Mouse (Mus musculus) liver, adult 2 months (tissue): ENCODE results near the gene H2-Ab1. TPM values are rescaled to one million over a fixed set of nuclear protein-coding genes. Genes with fewer than 3 reads are reported as not detected.

Experiments used
- DNase-seq: peaks from one replicate; pipeline ENCODE4 v3.0.0-alpha.2; 2011; ENCODE audit warnings: low read depth, low spot score; ENCODE audit errors: extremely low read depth
- H3K27ac ChIP-seq: fragments of 200-500 bp; replicated peaks from 2 replicates; pipeline ENCODE4 v1.5.1; 2012; ENCODE audit warnings: low read depth, mild to moderate bottlenecking, control low read depth, inconsistent platforms, low read length; ENCODE audit not compliant: insufficient read depth
- H3K27me3 ChIP-seq: fragments of 200-500 bp; 2 replicates; pipeline ENCODE4 v1.6.1; 2012; ENCODE audit warnings: mild to moderate bottlenecking, moderate library complexity, low read length, inconsistent platforms; ENCODE audit not compliant: control insufficient read depth, insufficient read depth
- H3K36me3 ChIP-seq: fragments of 200-500 bp; 2 replicates; pipeline ENCODE4 v1.6.1; 2012; ENCODE audit warnings: low read length, inconsistent platforms; ENCODE audit not compliant: control insufficient read depth, insufficient read depth
- H3K4me1 ChIP-seq: fragments of 200-500 bp; 2 replicates; pipeline ENCODE4 v1.6.1; 2011; ENCODE audit warnings: low read length; ENCODE audit not compliant: control insufficient read depth, insufficient read depth
- H3K4me3 ChIP-seq: fragments of 200-500 bp; 2 replicates; pipeline ENCODE4 v1.5.1; 2011; ENCODE audit warnings: low read depth, mild to moderate bottlenecking, control low read depth, low read length, moderate library complexity; ENCODE audit not compliant: insufficient read depth
- H3K79me2 ChIP-seq: fragments of 200-500 bp; 2 replicates; pipeline ENCODE4 v1.6.1; 2012; ENCODE audit warnings: inconsistent platforms, mild to moderate bottlenecking, low read length, moderate library complexity; ENCODE audit not compliant: control insufficient read depth, insufficient read depth
- H3K9ac ChIP-seq: fragments of 200-500 bp; 2 replicates; pipeline ENCODE4 v1.6.1; 2012; ENCODE audit warnings: low read depth, mild to moderate bottlenecking, control low read depth, inconsistent platforms, low read length
- CTCF ChIP-seq: fragments of 200-500 bp; IDR thresholded peaks from 2 replicates; pipeline ENCODE4 v1.5.1; 2011; ENCODE audit warnings: low read depth, low read length, control low read depth
- POLR2A ChIP-seq: fragments of 200-500 bp; IDR thresholded peaks from 2 replicates; pipeline ENCODE4 v1.6.1; 2011; ENCODE audit warnings: low read length, control low read depth; ENCODE audit not compliant: insufficient read depth; ENCODE audit errors: extremely low read depth
- WGBS: fragments of 180-500 bp; shearing (Covaris S2); methylation state at CpG from one replicate; pipeline ENCODE4 v1.1.7; 2018; 5-methylcytosine and 5-hydroxymethylcytosine counted together
- polyA plus RNA-seq: library from polyadenylated mRNA; depleted of rRNA; stranded (reverse); fragments of >200 nt; gene quantifications from 2 replicates; pipeline ENCODE4 v1.2.3, GENCODE M21; 2012; rRNA removed
- total RNA-seq: library from RNA; depleted of rRNA; stranded (reverse); fragments of >200 nt; gene quantifications from 2 replicates; pipeline ENCODE4 v1.2.3, GENCODE M21; 2014; rRNA removed

The H2-Ab1 gene
- total and polyA plus RNA-seq, 2 experiments: 25.2 to 156 TPM

DNA sequence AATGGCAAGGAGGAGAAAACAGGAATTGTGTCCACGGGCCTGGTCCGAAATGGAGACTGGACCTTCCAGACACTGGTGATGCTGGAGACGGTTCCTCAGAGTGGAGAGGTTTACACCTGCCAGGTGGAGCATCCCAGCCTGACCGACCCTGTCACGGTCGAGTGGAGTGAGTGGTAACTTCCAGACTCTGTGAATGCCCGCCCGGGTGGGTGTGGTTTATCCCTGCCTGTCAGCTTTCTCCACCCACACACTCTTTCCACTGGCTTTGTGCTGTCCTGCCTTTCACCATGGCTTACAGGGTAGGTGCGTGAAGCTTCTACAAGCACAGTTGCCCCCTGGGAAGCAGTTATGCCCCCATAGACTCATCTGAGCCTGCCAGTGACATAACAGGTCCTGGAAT is 56.8 kb downstream of the H2-Ab1 start:
- no peak for DNase-seq
- no peaks in the 10 kb centered on the region for H3K4me1 ChIP-seq
- no peaks in the 10 kb centered on the region for H3K36me3 ChIP-seq
- H3K27ac ChIP-seq: no peak overlapping the region
- H3K27me3 ChIP-seq: no peaks in the 10 kb centered on the region
- H3K79me2 ChIP-seq: no peaks in the 10 kb centered on the region
- no peak overlapping the region for H3K4me3 ChIP-seq
- no peak for TF ChIP-seq CTCF
- TF ChIP-seq POLR2A: no peak
- 70% methylated on average over 9 of the region's 9 CpGs for WGBS
- H3K9ac ChIP-seq: no peak overlapping the region

- Histone ChIP-seq H3K27me3 (no peaks in the 10 kb centered on the region), H3K4me3 (no peak overlapping the region), H3K79me2 (no peaks in the 10 kb centered on the region), H3K27ac (no peak overlapping the region), H3K36me3 (no peaks in the 10 kb centered on the region), H3K9ac (no peak overlapping the region), H3K4me1 (no peaks in the 10 kb centered on the region)
- DNase-seq: no peak
- WGBS: 81% methylated on average over 1 of the region's 1 CpGs
- TF ChIP-seq POLR2A (no peak), CTCF (no peak)
Measured at GRCm38 (mm10) chr17:34315512-34315911, 58.0 kb downstream of the H2-Ab1 start.

GRCm38 (mm10) chr17:34316697-34317096 is 59.2 kb downstream of the H2-Ab1 start:
- Histone ChIP-seq H3K36me3 (no peaks in the 10 kb centered on the region), H3K27me3 (no peaks in the 10 kb centered on the region), H3K9ac (no peak overlapping the region), H3K4me3 (no peak overlapping the region), H3K79me2 (no peaks in the 10 kb centered on the region), H3K4me1 (no peaks in the 10 kb centered on the region), H3K27ac (no peak overlapping the region)
- 76% methylated on average over 2 of the region's 2 CpGs for WGBS
- no peak for DNase-seq
- TF ChIP-seq POLR2A (no peak), CTCF (no peak)

DNA sequence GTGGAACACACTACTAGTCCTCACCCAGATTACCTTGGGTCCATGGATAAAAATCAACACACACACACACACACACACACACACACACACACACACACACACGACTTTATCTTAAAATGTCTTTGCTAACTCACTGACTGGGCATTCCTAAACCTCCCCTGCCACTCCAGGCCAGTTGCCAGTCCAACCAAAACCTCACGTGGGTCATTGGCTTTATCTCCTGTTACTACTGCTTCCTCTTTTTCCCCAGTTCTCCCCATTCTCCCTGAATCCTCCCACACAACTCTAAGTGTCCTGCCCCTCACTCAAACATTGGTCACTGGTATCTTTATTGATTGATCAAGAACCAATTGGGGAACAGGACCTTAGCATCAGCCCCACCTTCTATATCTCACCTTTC is 59.8 kb downstream of the H2-Ab1 start:
- TF ChIP-seq CTCF: no peak
- no peak for TF ChIP-seq POLR2A
- H3K27ac ChIP-seq: no peak overlapping the region
- DNase-seq: no peak
- no peaks in the 10 kb centered on the region for H3K79me2 ChIP-seq
- WGBS: 27% methylated on average over 2 of the region's 2 CpGs
- no peaks in the 10 kb centered on the region for H3K27me3 ChIP-seq
- H3K9ac ChIP-seq: no peak overlapping the region
- no peaks in the 10 kb centered on the region for H3K36me3 ChIP-seq
- no peaks in the 10 kb centered on the region for H3K4me1 ChIP-seq
- H3K4me3 ChIP-seq: no peak overlapping the region

Other genes with a start within 250 kb of the H2-Ab1 start
- gene Ring1, start 233.0 kb upstream of the H2-Ab1 start, total RNA-seq: 10.0 and 13.7 TPM in 2 replicates
- 29.7 and 33.8 TPM in 2 replicates for gene Ring1, start 233.0 kb upstream of the H2-Ab1 start, polyA plus RNA-seq
- 76.5 and 80.5 TPM in 2 replicates for gene H2-Ke6, start 229.6 kb upstream of the H2-Ab1 start, total RNA-seq
- gene H2-Ke6, start 229.6 kb upstream of the H2-Ab1 start, polyA plus RNA-seq: 162 and 167 TPM in 2 replicates
- 51.2 and 54.7 TPM in 2 replicates for gene Slc39a7, start 226.0 kb upstream of the H2-Ab1 start, total RNA-seq
- 98.0 and 115 TPM in 2 replicates for gene Slc39a7, start 226.0 kb upstream of the H2-Ab1 start, polyA plus RNA-seq
- 13.0 and 17.0 TPM in 2 replicates for gene Rxrb, start 225.9 kb upstream of the H2-Ab1 start, total RNA-seq
- gene Rxrb, start 225.9 kb upstream of the H2-Ab1 start, polyA plus RNA-seq: 40.3 and 46.5 TPM in 2 replicates
- 0.18 and 0.74 TPM in 2 replicates for gene Col11a2, start 218.3 kb upstream of the H2-Ab1 start, total RNA-seq
- gene Col11a2, start 218.3 kb upstream of the H2-Ab1 start, polyA plus RNA-seq: 0.20 and 0.23 TPM in 2 replicates
- gene H2-Oa, start 165.3 kb upstream of the H2-Ab1 start, total RNA-seq: 0.28 and 0.47 TPM in 2 replicates
- 0.76 and 1.4 TPM in 2 replicates for gene H2-Oa, start 165.3 kb upstream of the H2-Ab1 start, polyA plus RNA-seq
- gene H2-DMa, start 138.1 kb upstream of the H2-Ab1 start, total RNA-seq: 7.1 and 8.5 TPM in 2 replicates
- 8.3 and 13.1 TPM in 2 replicates for gene H2-DMa, start 138.1 kb upstream of the H2-Ab1 start, polyA plus RNA-seq
- 39.0 and 53.2 TPM in 2 replicates for gene Brd2, start 135.1 kb upstream of the H2-Ab1 start, total RNA-seq
- gene Brd2, start 135.1 kb upstream of the H2-Ab1 start, polyA plus RNA-seq: 55.8 and 76.9 TPM in 2 replicates
- 0.74 and 1.7 TPM in 2 replicates for gene H2-DMb2, start 114.4 kb upstream of the H2-Ab1 start, total RNA-seq
- gene H2-DMb2, start 114.4 kb upstream of the H2-Ab1 start, polyA plus RNA-seq: 1.1 and 3.1 TPM in 2 replicates
- gene H2-DMb1, start 104.6 kb upstream of the H2-Ab1 start, total RNA-seq: 4.2 and 6.6 TPM in 2 replicates
- 8.3 and 14.5 TPM in 2 replicates for gene H2-DMb1, start 104.6 kb upstream of the H2-Ab1 start, polyA plus RNA-seq
- gene Tap1, start 70.1 kb upstream of the H2-Ab1 start, total RNA-seq: 15.1 and 17.3 TPM in 2 replicates
- gene Tap1, start 70.1 kb upstream of the H2-Ab1 start, polyA plus RNA-seq: 18.8 and 23.5 TPM in 2 replicates
- 23.3 and 38.1 TPM in 2 replicates for gene Psmb9, start 69.9 kb upstream of the H2-Ab1 start, total RNA-seq
- gene Psmb9, start 69.9 kb upstream of the H2-Ab1 start, polyA plus RNA-seq: 38.0 and 41.5 TPM in 2 replicates
- 66.9 and 101 TPM in 2 replicates for gene Psmb8, start 60.0 kb upstream of the H2-Ab1 start, total RNA-seq
- gene Psmb8, start 60.0 kb upstream of the H2-Ab1 start, polyA plus RNA-seq: 56.7 and 80.3 TPM in 2 replicates
- gene Tap2, start 54.2 kb upstream of the H2-Ab1 start, total RNA-seq: 14.4 and 15.2 TPM in 2 replicates
- gene Tap2, start 54.2 kb upstream of the H2-Ab1 start, polyA plus RNA-seq: 18.4 and 24.6 TPM in 2 replicates
- 1.5 and 1.6 TPM in 2 replicates for gene H2-Ob, start 18.8 kb upstream of the H2-Ab1 start, total RNA-seq
- gene H2-Ob, start 18.8 kb upstream of the H2-Ab1 start, polyA plus RNA-seq: 0.96 and 2.9 TPM in 2 replicates
- 32.8 and 58.4 TPM in 2 replicates for gene H2-Aa, start 30.1 kb downstream of the H2-Ab1 start, total RNA-seq
- 42.8 and 78.0 TPM in 2 replicates for gene H2-Aa, start 30.1 kb downstream of the H2-Ab1 start, polyA plus RNA-seq
- gene H2-Eb1, start 48.2 kb downstream of the H2-Ab1 start, total RNA-seq: 18.5 and 38.0 TPM in 2 replicates
- gene H2-Eb1, start 48.2 kb downstream of the H2-Ab1 start, polyA plus RNA-seq: 23.3 and 39.5 TPM in 2 replicates
- gene H2-Eb2, start 68.0 kb downstream of the H2-Ab1 start, total RNA-seq: 0.09 and 0.13 TPM in 2 replicates
- 0.16 TPM in 1 of 2 replicates, not detected in the other for gene H2-Eb2, start 68.0 kb downstream of the H2-Ab1 start, polyA plus RNA-seq
- gene Btnl2, start 97.1 kb downstream of the H2-Ab1 start, total RNA-seq: 0.09 TPM in 1 of 2 replicates, not detected in the other
- gene Btnl2, start 97.1 kb downstream of the H2-Ab1 start, polyA plus RNA-seq: 0.05 TPM in 1 of 2 replicates, not detected in the other
- not detected in 2 replicates for gene Btnl1, start 119.4 kb downstream of the H2-Ab1 start, total RNA-seq
- gene Btnl1, start 119.4 kb downstream of the H2-Ab1 start, polyA plus RNA-seq: not detected in 2 replicates
- gene BC051142, start 141.1 kb downstream of the H2-Ab1 start, total RNA-seq: not detected in 2 replicates
- 0.06 TPM in 1 of 2 replicates, not detected in the other for gene BC051142, start 141.1 kb downstream of the H2-Ab1 start, polyA plus RNA-seq
- gene Btnl4, start 219.6 kb downstream of the H2-Ab1 start, total RNA-seq: 0.09 TPM in 1 of 2 replicates, not detected in the other
- not detected in 2 replicates for gene Btnl4, start 219.6 kb downstream of the H2-Ab1 start, polyA plus RNA-seq